Mouse (Mus musculus): Measurements from ENCODE around the gene Pex11b. TPM values are rescaled to one million over a fixed set of nuclear protein-coding genes. Genes with fewer than 3 reads are reported as not detected.
"Not testable (repeated sequence)": the region's sequence is repeated elsewhere in the genome, so short reads cannot be mapped to it uniquely, and the experiment has no call there.

The Pex11b gene
- polyA plus RNA-seq, 1 experiment from 2014 or later: 40.8 TPM

GRCm38 (mm10) chr3:96684151-96684821 is 49.1 kb downstream of the Pex11b start:
- Histone ChIP-seq H3K9me3 (replicated peaks) (no peaks in the 10 kb centered on the region), H3K27me3 (peaks cover 26% of the 10 kb centered on the region), H3K4me3 (no peak overlapping the region; the same call in 1 of the 2 replicates), H3K36me3 (no peaks in the 10 kb centered on the region), H3K27ac (no peak overlapping the region), H3K4me2 (replicated peaks) (peak overlapping the region; percentile 43), H3K4me1 (0 out of 2 replicates have a peak, but pooled peaks cover 6% of the 10 kb centered on the region), H3K9ac (0 out of 2 replicates have a peak overlapping the region, but pooled peaks have one; percentile 1)
- WGBS: 55% methylated on average over 17 of the region's 17 CpGs
- no peak for ATAC-seq (ENCODE audit: low FRiP score)

GRCm38 (mm10) chr3:96684822-96685156 is 49.6 kb downstream of the Pex11b start:
- WGBS: 38% methylated on average over 28 of the region's 28 CpGs
- peak overlapping the region; percentile 7 for H3K4me3 ChIP-seq

GRCm38 (mm10) chr3:96686057-96686456 is 50.9 kb downstream of the Pex11b start:
- not testable (repeated sequence) for H3K27ac ChIP-seq; H3K9me3 ChIP-seq (replicated peaks); H3K4me2 ChIP-seq (replicated peaks); H3K4me3 ChIP-seq; H3K36me3 ChIP-seq; ATAC-seq (ENCODE audit: low FRiP score); H3K9ac ChIP-seq
- 95% methylated on average over 5 of the region's 5 CpGs for WGBS
- Histone ChIP-seq H3K27me3 (peaks cover 16% of the 10 kb centered on the region), H3K4me1 (0 out of 2 replicates have a peak, but pooled peaks cover 10% of the 10 kb centered on the region)

More at GRCm38 (mm10) chr3:96684822-96685156, 49.6 kb downstream of the Pex11b start:
- peaks cover 21% of the 10 kb centered on the region for H3K27me3 ChIP-seq
- peak overlapping the region; percentile 43 for H3K4me2 ChIP-seq (replicated peaks)
- H3K27ac ChIP-seq: no peak overlapping the region
- 0 out of 2 replicates have a peak, but pooled peaks cover 10% of the 10 kb centered on the region for H3K4me1 ChIP-seq
- no peaks in the 10 kb centered on the region for H3K36me3 ChIP-seq
- no peak for ATAC-seq (ENCODE audit: low FRiP score)
- H3K9me3 ChIP-seq (replicated peaks): no peaks in the 10 kb centered on the region
- H3K9ac ChIP-seq: 0 out of 2 replicates have a peak overlapping the region, but pooled peaks have one; percentile 1

- H3K4me2 ChIP-seq (replicated peaks): no peak overlapping the region
- 89% methylated on average over 11 of the region's 11 CpGs for WGBS
- H3K27me3 ChIP-seq: peaks cover 12% of the 10 kb centered on the region
- H3K4me3 ChIP-seq: no peak overlapping the region
- H3K9ac ChIP-seq: no peak overlapping the region
- H3K9me3 ChIP-seq (replicated peaks): no peaks in the 10 kb centered on the region
- peaks cover 13% of the 10 kb centered on the region; the same call in 1 of the 2 replicates for H3K4me1 ChIP-seq
- H3K36me3 ChIP-seq: no peaks in the 10 kb centered on the region
- H3K27ac ChIP-seq: no peak overlapping the region
- no peak for ATAC-seq (ENCODE audit: low FRiP score)
Observed at GRCm38 (mm10) chr3:96688854-96689253, 53.7 kb downstream of the Pex11b start.

- H3K36me3 ChIP-seq: no peaks in the 10 kb centered on the region
- no peak overlapping the region for H3K4me2 ChIP-seq (replicated peaks)
- H3K9me3 ChIP-seq (replicated peaks): no peaks in the 10 kb centered on the region
- no peak overlapping the region for H3K27ac ChIP-seq
- 0 out of 2 replicates have a peak, but pooled peaks have one; percentile 26 for ATAC-seq (ENCODE audit: low FRiP score)
- H3K27me3 ChIP-seq: no peaks in the 10 kb centered on the region
- peaks cover 8% of the 10 kb centered on the region; the same call in 1 of the 2 replicates for H3K4me1 ChIP-seq
- no peak overlapping the region for H3K9ac ChIP-seq
- no peak overlapping the region for H3K4me3 ChIP-seq
- 45% methylated on average over 3 of the region's 3 CpGs for WGBS
Observed at GRCm38 (mm10) chr3:96690298-96690697, 55.1 kb downstream of the Pex11b start.

- Histone ChIP-seq H3K4me3 (no peak overlapping the region), H3K36me3 (no peaks in the 10 kb centered on the region), H3K4me2 (replicated peaks) (no peak overlapping the region), H3K27me3 (no peaks in the 10 kb centered on the region), H3K27ac (no peak overlapping the region), H3K9ac (no peak overlapping the region), H3K9me3 (replicated peaks) (no peaks in the 10 kb centered on the region), H3K4me1 (peaks cover 18% of the 10 kb centered on the region)
- ATAC-seq (ENCODE audit: low FRiP score): no peak
- 10% methylated on average over 3 of the region's 3 CpGs for WGBS
Observed at GRCm38 (mm10) chr3:96692506-96692905, 57.3 kb downstream of the Pex11b start.

- Histone ChIP-seq H3K36me3 (no peaks in the 10 kb centered on the region), H3K27ac (no peak overlapping the region), H3K4me1 (peaks cover 25% of the 10 kb centered on the region), H3K9me3 (replicated peaks) (no peaks in the 10 kb centered on the region), H3K4me2 (replicated peaks) (no peak overlapping the region), H3K9ac (no peak overlapping the region), H3K4me3 (no peak overlapping the region), H3K27me3 (no peaks in the 10 kb centered on the region)
- WGBS: 78% methylated on average over 1 of the region's 1 CpGs
- ATAC-seq (ENCODE audit: low FRiP score): no peak
Observed at GRCm38 (mm10) chr3:96693579-96693978, 58.4 kb downstream of the Pex11b start.

Other genes with a start within 250 kb of the Pex11b start
- not detected in 2 replicates for gene BC107364, start 183.1 kb upstream of the Pex11b start, polyA plus RNA-seq (2016; fragmentation: Nextera tagmentation; extraction: Ambion mirVana)
- gene Hfe2, start 110.2 kb upstream of the Pex11b start, polyA plus RNA-seq (2016; fragmentation: Nextera tagmentation; extraction: Ambion mirVana): 0.70 and 2.5 TPM in 2 replicates
- gene Txnip, start 77.4 kb upstream of the Pex11b start, polyA plus RNA-seq (2016; fragmentation: Nextera tagmentation; extraction: Ambion mirVana): 58.7 and 59.9 TPM in 2 replicates
- 1.3 and 1.7 TPM in 2 replicates for gene Gm16253, start 58.4 kb upstream of the Pex11b start, polyA plus RNA-seq (2016; fragmentation: Nextera tagmentation; extraction: Ambion mirVana)
- gene Polr3gl, start 41.2 kb upstream of the Pex11b start, polyA plus RNA-seq (2016; fragmentation: Nextera tagmentation; extraction: Ambion mirVana): 40.0 and 42.3 TPM in 2 replicates
- 4.6 and 5.1 TPM in 2 replicates for gene Ankrd34a, start 38.7 kb upstream of the Pex11b start, polyA plus RNA-seq (2016; fragmentation: Nextera tagmentation; extraction: Ambion mirVana)
- gene Lix1l, start 34.2 kb upstream of the Pex11b start, polyA plus RNA-seq (2016; fragmentation: Nextera tagmentation; extraction: Ambion mirVana): 6.6 and 7.3 TPM in 2 replicates
- gene Rbm8a, start 5.4 kb upstream of the Pex11b start, polyA plus RNA-seq (2016; fragmentation: Nextera tagmentation; extraction: Ambion mirVana): 142 and 152 TPM in 2 replicates
- 0.31 and 0.36 TPM in 2 replicates for gene Gm42957, start 98 bp downstream of the Pex11b start, polyA plus RNA-seq (2016; fragmentation: Nextera tagmentation; extraction: Ambion mirVana)
- 0.71 and 1.3 TPM in 2 replicates for gene Itga10, start 10.2 kb downstream of the Pex11b start, polyA plus RNA-seq (2016; fragmentation: Nextera tagmentation; extraction: Ambion mirVana)
- gene Ankrd35, start 34.8 kb downstream of the Pex11b start, polyA plus RNA-seq (2016; fragmentation: Nextera tagmentation; extraction: Ambion mirVana): 0.57 and 0.58 TPM in 2 replicates
- gene Pias3, start 61.0 kb downstream of the Pex11b start, polyA plus RNA-seq (2016; fragmentation: Nextera tagmentation; extraction: Ambion mirVana): 48.2 and 55.0 TPM in 2 replicates
- 10.9 and 13.9 TPM in 2 replicates for gene Nudt17, start 73.2 kb downstream of the Pex11b start, polyA plus RNA-seq (2016; fragmentation: Nextera tagmentation; extraction: Ambion mirVana)
- 35.9 and 36.0 TPM in 2 replicates for gene Polr3c, start 92.3 kb downstream of the Pex11b start, polyA plus RNA-seq (2016; fragmentation: Nextera tagmentation; extraction: Ambion mirVana)
- 78.2 and 87.9 TPM in 2 replicates for gene Rnf115, start 92.3 kb downstream of the Pex11b start, polyA plus RNA-seq (2016; fragmentation: Nextera tagmentation; extraction: Ambion mirVana)
- 0.09 TPM in 1 of 2 replicates, not detected in the other for gene Pdzk1, start 193.9 kb downstream of the Pex11b start, polyA plus RNA-seq (2016; fragmentation: Nextera tagmentation; extraction: Ambion mirVana)
- gene Cd160, start 194.0 kb downstream of the Pex11b start, polyA plus RNA-seq (2016; fragmentation: Nextera tagmentation; extraction: Ambion mirVana): 0.13 and 0.19 TPM in 2 replicates